Mouse (Mus musculus) hindbrain, postnatal 0 days (tissue): ENCODE results near the gene 1190005I06Rik. TPM values are rescaled to one million over a fixed set of nuclear protein-coding genes. Genes with fewer than 3 reads are reported as not detected.

Experiments
- ATAC-seq: fragments of 200-750 bp; cut with Nextera tagmentation; 2 replicates; pipeline ENCODE4 v1.8.0; 2017; ENCODE audit warnings: mild to moderate bottlenecking, moderate TSS enrichment, moderate library complexity
- DNase-seq: peaks from one replicate; pipeline ENCODE4 v3.0.0-alpha.2; 2015; ENCODE audit warnings: low spot score
- H3K27ac ChIP-seq: fragments of 300-500 bp; sonication (generic); 2 replicates; pipeline ENCODE4 v1.5.1; 2014; ENCODE audit warnings: mild to moderate bottlenecking
- H3K27me3 ChIP-seq: fragments of 300-500 bp; sonication (generic); 2 replicates; pipeline ENCODE4 v1.6.1; 2014; ENCODE audit warnings: low read length, mixed read lengths; ENCODE audit not compliant: insufficient read depth
- H3K36me3 ChIP-seq: fragments of 300-500 bp; sonication (generic); 2 replicates; pipeline ENCODE4 v1.6.1; 2014; ENCODE audit warnings: low read length, mixed read lengths; ENCODE audit not compliant: insufficient read depth
- H3K4me1 ChIP-seq: fragments of 300-500 bp; sonication (generic); 2 replicates; pipeline ENCODE4 v1.6.1; 2014; ENCODE audit warnings: antibody characterized with exemption, low read length, mixed read lengths; ENCODE audit not compliant: insufficient read depth
- H3K4me2 ChIP-seq: fragments of 300-500 bp; sonication (generic); 2 replicates; pipeline ENCODE4 v1.6.1; 2014; ENCODE audit warnings: low read depth, mild to moderate bottlenecking, low read length, moderate library complexity, mixed read lengths
- H3K4me3 ChIP-seq: fragments of 300-500 bp; sonication (generic); 2 replicates; pipeline ENCODE4 v1.5.1; 2014; ENCODE audit warnings: low read length
- H3K9ac ChIP-seq: fragments of 300-500 bp; sonication (generic); replicated peaks from 2 replicates; pipeline ENCODE4 v1.6.1; 2014; ENCODE audit warnings: mild to moderate bottlenecking, low read length, moderate library complexity, mixed read lengths
- H3K9me3 ChIP-seq: fragments of 300-500 bp; sonication (generic); 2 replicates; pipeline ENCODE4 v1.6.1; 2016; ENCODE audit warnings: low read length, mixed read lengths
- CTCF ChIP-seq: IDR thresholded peaks from 2 replicates; pipeline ENCODE4 v1.5.1; 2016; ENCODE audit warnings: antibody characterized with exemption, control low read depth, low read depth
- WGBS: fragments of 180-500 bp; shearing (Covaris S2); extraction: QIAGEN DNeasy Blood & Tissue Kit; methylation state at CpG from one replicate; pipeline ENCODE4 v1.1.7; 2014; 5-methylcytosine and 5-hydroxymethylcytosine counted together
- polyA plus RNA-seq: library from polyadenylated mRNA; unstranded; fragments of >200 nt; fragmentation: Nextera tagmentation; extraction: Ambion mirVana; gene quantifications from 2 replicates; pipeline ENCODE4 v1.2.1, GENCODE M21; 2015
- total RNA-seq: library from RNA; depleted of rRNA; stranded (reverse); fragments of >200 nt; gene quantifications from 2 replicates; pipeline ENCODE4 v1.2.3, GENCODE M21; 2014; rRNA removed

Gene 1190005I06Rik
- total and polyA plus RNA-seq, 2 experiments from 2014 or later, result 20.6 to 26.5 TPM

- H3K27ac ChIP-seq, result no peak overlapping the region
- ATAC-seq (no peak), DNase-seq (peak; percentile 50)
- H3K36me3 ChIP-seq, result peaks cover 4% of the 10 kb centered on the region; the same call in 1 of the 2 replicates
- no peaks in the 10 kb centered on the region for H3K27me3 ChIP-seq
- peaks cover 64% of the 10 kb centered on the region for H3K4me1 ChIP-seq
- H3K9ac ChIP-seq, result no peak overlapping the region
- no peaks in the 10 kb centered on the region for H3K9me3 ChIP-seq
- WGBS, result 75% methylated on average over 22 of the region's 22 CpGs
- H3K4me2 ChIP-seq, result no peak overlapping the region
- no peak overlapping the region for H3K4me3 ChIP-seq
- TF ChIP-seq CTCF, result peak; percentile 71
Measured at GRCm38 (mm10) chr8:120561539-120562435, 85.6 kb downstream of the 1190005I06Rik start.

- WGBS, result 78% methylated on average over 5 of the region's 5 CpGs
- no peaks in the 10 kb centered on the region for H3K36me3 ChIP-seq
- no peaks in the 10 kb centered on the region for H3K27me3 ChIP-seq
- H3K4me3 ChIP-seq, result no peak overlapping the region
- ATAC-seq (no peak), DNase-seq (no peak)
- H3K27ac ChIP-seq, result no peak overlapping the region
- no peak overlapping the region for H3K4me2 ChIP-seq
- H3K9me3 ChIP-seq, result no peaks in the 10 kb centered on the region
- no peak overlapping the region for H3K9ac ChIP-seq
- H3K4me1 ChIP-seq, result peaks cover 74% of the 10 kb centered on the region
- no peak for TF ChIP-seq CTCF
Measured at GRCm38 (mm10) chr8:120560535-120560934, 86.9 kb downstream of the 1190005I06Rik start.

GRCm38 (mm10) chr8:120559654-120560053 is 87.8 kb downstream of the 1190005I06Rik start:
- WGBS, result 16% methylated on average over 11 of the region's 11 CpGs
- Histone ChIP-seq H3K4me2 (0 out of 2 replicates have a peak overlapping the region, but pooled peaks have one; percentile 8), H3K36me3 (no peaks in the 10 kb centered on the region), H3K4me3 (no peak overlapping the region), H3K4me1 (peaks cover 67% of the 10 kb centered on the region), H3K9me3 (no peaks in the 10 kb centered on the region), H3K27ac (no peak overlapping the region), H3K27me3 (no peaks in the 10 kb centered on the region), H3K9ac (peak overlapping the region; percentile 23; the same call in 1 of the 2 replicates)
- no peak for TF ChIP-seq CTCF
- DNase-seq (peak; percentile 61), ATAC-seq (no peak)

Other genes with a start within 250 kb of the 1190005I06Rik start
- gene Gins2, start 58.3 kb downstream of the 1190005I06Rik start, total RNA-seq, result 2.8 and 12.3 TPM in 2 replicates
- 17.2 and 20.6 TPM in 2 replicates for gene Gins2, start 58.3 kb downstream of the 1190005I06Rik start, polyA plus RNA-seq
- gene Gm27021, start 20.4 kb upstream of the 1190005I06Rik start, total RNA-seq, result 3.1 and 7.0 TPM in 2 replicates
- gene Gm27021, start 20.4 kb upstream of the 1190005I06Rik start, polyA plus RNA-seq, result 10.2 and 10.9 TPM in 2 replicates
- 545 and 609 TPM in 2 replicates for gene Cox4i1, start 20.6 kb upstream of the 1190005I06Rik start, total RNA-seq
- 1,628 and 1,662 TPM in 2 replicates for gene Cox4i1, start 20.6 kb upstream of the 1190005I06Rik start, polyA plus RNA-seq
- 55.3 and 87.9 TPM in 2 replicates for gene Emc8, start 20.9 kb upstream of the 1190005I06Rik start, total RNA-seq
- 124 and 128 TPM in 2 replicates for gene Emc8, start 20.9 kb upstream of the 1190005I06Rik start, polyA plus RNA-seq
- gene Irf8, start 88.7 kb upstream of the 1190005I06Rik start, total RNA-seq, result 7.7 and 10.2 TPM in 2 replicates
- 5.2 and 6.2 TPM in 2 replicates for gene Irf8, start 88.7 kb upstream of the 1190005I06Rik start, polyA plus RNA-seq